Mouse (Mus musculus) erythroblast, embryonic 14.5 days (primary cell): ENCODE results near the gene Qdpr.

Experiments
- GATA1 ChIP-seq: IDR thresholded peaks from 2 replicates; pipeline ENCODE4 v1.6.1; 2012; ENCODE audit warnings: low read length, inconsistent platforms, mixed read lengths
- TAL1 ChIP-seq: IDR thresholded peaks from 3 replicates; pipeline ENCODE4 v1.6.1; 2012; ENCODE audit warnings: low read length, inconsistent platforms, mixed read lengths

DNA sequence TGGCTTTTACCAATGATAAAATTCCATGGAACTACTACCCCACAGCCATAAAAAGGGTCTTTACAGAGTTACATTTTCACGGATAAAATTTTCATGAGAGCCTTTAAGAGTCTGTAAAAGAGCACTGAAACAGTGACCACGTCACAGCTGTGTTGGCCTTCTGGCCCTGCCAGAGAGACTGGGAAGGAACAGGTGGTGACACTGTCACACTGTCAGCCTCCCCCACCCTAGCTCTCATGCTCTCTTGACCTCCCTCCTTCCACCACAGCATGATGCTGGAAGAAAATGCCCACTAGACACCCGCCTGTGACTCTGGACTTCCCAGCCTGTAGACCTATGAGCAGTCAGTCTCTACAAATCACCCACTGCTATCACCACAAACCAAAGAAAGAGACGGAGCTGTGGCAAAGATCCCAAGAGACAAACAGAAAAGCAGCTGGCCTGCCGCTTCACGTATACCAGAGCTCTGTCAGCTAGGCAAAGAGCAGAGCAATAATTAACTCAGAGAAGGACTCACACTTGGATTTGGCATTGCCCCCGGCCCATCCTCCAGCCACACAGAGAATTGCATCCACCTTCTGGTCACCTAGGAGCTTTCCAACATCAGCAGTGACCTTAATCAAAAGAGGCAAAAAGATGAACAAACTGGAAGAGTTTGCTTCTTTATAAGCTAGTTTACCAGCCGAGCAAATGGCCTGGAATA is 5.8 kb downstream of the Qdpr start:
- TF ChIP-seq TAL1: no peak
- TF ChIP-seq GATA1: no peak
